Comparison of ENCODE assay signal across 16 mouse cellular contexts in the genomic region with DNA sequence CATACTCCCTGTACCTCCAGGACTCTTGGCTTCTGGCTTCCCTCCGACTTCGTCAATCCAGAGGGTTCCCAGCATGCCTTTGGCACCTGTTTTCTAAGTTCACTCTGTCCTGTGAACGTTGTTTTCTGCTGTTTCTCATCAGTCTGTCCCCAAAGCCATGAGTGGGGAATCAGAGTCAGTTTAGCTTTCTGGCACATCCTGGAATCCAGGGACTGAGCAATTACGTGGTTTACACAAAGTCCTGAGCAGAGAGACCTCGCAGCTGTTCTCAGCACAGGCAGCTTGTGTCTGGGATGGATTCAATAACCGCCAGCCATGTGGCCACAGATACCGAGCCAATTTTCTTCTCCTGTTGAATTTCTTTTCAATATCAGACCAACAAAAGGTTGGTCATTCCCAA. TPM values are rescaled to one million over a fixed set of nuclear protein-coding genes. Genes with fewer than 3 reads are reported as not detected.
DNase-seq lines count a peak whose midpoint lies in the region.
"Had no signal": no experiment of that assay in that cellular context is flagged by ENCODE, and none has a peak within 500 bp of the region (broad histone marks: within the 10 kb centered on the region; RNA-seq: fewer than 3 reads in every experiment).

No protein-coding gene starts in this region.

- DNase-seq in gastrocnemius, adult 18-20 months (ENCODE audit: low spot score), result peak; percentile 30
- no peak for DNase-seq in gastrocnemius, postnatal 10 days
- peak; percentile 46 to 59 for DNase-seq in heart, adult 9 months (ENCODE audit: low spot score in 2 of 2)
- DNase-seq in heart, postnatal 36 days, result no peak
- DNase-seq in lung, postnatal 10 days, result peak; percentile 57
- peak; percentile 59 for DNase-seq in skeletal muscle tissue, adult 2 months (ENCODE audit: low read depth, low spot score)
- DNase-seq in thymus, postnatal 25 days, result no peak
- no peak for DNase-seq in cerebellum, postnatal 10 days
- DNase-seq: adrenal gland, postnatal 10 days; cerebellum, adult 11-12 months; cerebellum, adult 9-10 months; cerebellum, postnatal 36 days; gastrocnemius, postnatal 14 days; heart, postnatal 10 days had no signal

- intact Hi-C loops in heart, postnatal 36 days (cut with DNase I), result no loop called here

RNA-seq across cellular contexts. Expression of a gene that starts 53.0 kb away (rescaled TPM):
- 10 to 100 TPM; 25.9 to 30.7 TPM for total RNA-seq in gastrocnemius, adult 18-20 months (2021)
- 10 to 100 TPM; 38.8 to 50.5 TPM for total RNA-seq in gastrocnemius, postnatal 10 days (2021)
- 10 to 100 TPM; 12.5 to 16.2 TPM for total RNA-seq in heart, postnatal 36 days (2021)
- total RNA-seq: hematopoietic stem cell, adult 5-6 weeks; MEL had no signal

Comparison
In these comparisons a context has a peak if more than half of its experiments do, and no peak if none do; other contexts are left out.
1. DNase-seq: peak in gastrocnemius, adult 18-20 months (single experiment), heart, adult 9 months (2 of 2), lung, postnatal 10 days (single experiment) and skeletal muscle tissue, adult 2 months (single experiment); none in gastrocnemius, postnatal 10 days (single experiment), heart, postnatal 36 days (0 of 2), thymus, postnatal 25 days (single experiment) and cerebellum, postnatal 10 days (0 of 2).